Mouse (Mus musculus) ES-CJ7 (cell line): ENCODE measurements at regions not wholly inside any gene's neighbourhood (a gene's known extent, or its start where the extent isn't known, plus 50 kb on each side); places are given as distances from the start of the nearest gene placed in this dataset.

Source experiments
- DNase-seq: peaks from one replicate; pipeline ENCODE4 v3.0.0; 2011; ENCODE audit warnings: low read depth, low spot score

- no peak for DNase-seq
Observed at GRCm38 (mm10) chr8:30655749-30656241, 2772.7 kb upstream of the 5930422O12Rik start.

- DNase-seq, result no peak
Observed at GRCm38 (mm10) chr8:30661261-30661660, 2767.2 kb upstream of the 5930422O12Rik start.

- peak; percentile 48 for DNase-seq
Observed at GRCm38 (mm10) chr8:30669451-30669850, 2759.1 kb upstream of the 5930422O12Rik start.

GRCm38 (mm10) chr8:30677423-30677822, 2751.1 kb upstream of the 5930422O12Rik start:
- DNase-seq, result no peak

GRCm38 (mm10) chr8:30682169-30682568, 2746.3 kb upstream of the 5930422O12Rik start:
- DNase-seq, result no peak

GRCm38 (mm10) chr8:30686539-30686938, 2742.0 kb upstream of the 5930422O12Rik start:
- DNase-seq, result no peak

- no peak for DNase-seq
Observed at GRCm38 (mm10) chr8:30694126-30694525, 2734.4 kb upstream of the 5930422O12Rik start.

- DNase-seq, result no peak
Observed at GRCm38 (mm10) chr8:30716643-30717042, 2711.9 kb upstream of the 5930422O12Rik start.

- DNase-seq, result no peak
Observed at GRCm38 (mm10) chr8:30730366-30730765, 2698.1 kb upstream of the 5930422O12Rik start.

- no peak for DNase-seq
Observed at GRCm38 (mm10) chr8:30732585-30733253, 2695.8 kb upstream of the 5930422O12Rik start.

- DNase-seq, result no peak
Observed at GRCm38 (mm10) chr8:30733385-30733784, 2695.1 kb upstream of the 5930422O12Rik start.

- DNase-seq, result no peak
Observed at GRCm38 (mm10) chr8:30735338-30735737, 2693.2 kb upstream of the 5930422O12Rik start.

- no peak for DNase-seq
Observed at GRCm38 (mm10) chr8:30735740-30736139, 2692.8 kb upstream of the 5930422O12Rik start.

- no peak for DNase-seq
Observed at GRCm38 (mm10) chr8:30746874-30747273, 2681.6 kb upstream of the 5930422O12Rik start.
